Mouse (Mus musculus) 416B (cell line): ENCODE results near the gene Mrrf.
"Not testable (repeated sequence)": the region's sequence is repeated elsewhere in the genome, so short reads cannot be mapped to it uniquely, and the experiment has no call there.

Experiments
- DNase-seq: peaks from one replicate; pipeline ENCODE4 v3.0.0; 2011; ENCODE audit warnings: low read depth

Gene Mrrf

GRCm38 (mm10) chr2:36129051-36129450 lies 7.1 kb upstream of the Mrrf start:
- DNase-seq = no peak

- no peak for DNase-seq
These were observed 302 bp upstream of the Mrrf start for GRCm38 (mm10) chr2:36135887-36136286.

- DNase-seq = peak; percentile 10
These were observed 2.9 kb downstream of the Mrrf start for GRCm38 (mm10) chr2:36139096-36139495.

- DNase-seq = no peak
These were observed 12.7 kb downstream of the Mrrf start for GRCm38 (mm10) chr2:36148876-36149365.

GRCm38 (mm10) chr2:36152401-36152800 lies 16.2 kb downstream of the Mrrf start:
- DNase-seq = not testable (repeated sequence)

- no peak for DNase-seq
These were observed 21.3 kb downstream of the Mrrf start for GRCm38 (mm10) chr2:36157461-36157860.

GRCm38 (mm10) chr2:36159336-36159735 lies 23.1 kb downstream of the Mrrf start:
- no peak for DNase-seq

GRCm38 (mm10) chr2:36167990-36168618 lies 31.9 kb downstream of the Mrrf start:
- no peak for DNase-seq

- DNase-seq = no peak
These were observed 33.0 kb downstream of the Mrrf start for GRCm38 (mm10) chr2:36169176-36169575.

- DNase-seq = peak; percentile 38
These were observed 35.9 kb downstream of the Mrrf start for GRCm38 (mm10) chr2:36172136-36172535.

- no peak for DNase-seq
These were observed 36.4 kb downstream of the Mrrf start for GRCm38 (mm10) chr2:36172574-36172973.

- DNase-seq = no peak
These were observed 43.3 kb downstream of the Mrrf start for GRCm38 (mm10) chr2:36179487-36179886.

- not testable (repeated sequence) for DNase-seq
These were observed 45.6 kb downstream of the Mrrf start for GRCm38 (mm10) chr2:36181587-36182368.

- DNase-seq = no peak
These were observed 47.1 kb downstream of the Mrrf start for GRCm38 (mm10) chr2:36183278-36183677.

- no peak for DNase-seq
These were observed 48.0 kb downstream of the Mrrf start for GRCm38 (mm10) chr2:36184192-36184591.

GRCm38 (mm10) chr2:36184876-36185275 lies 48.7 kb downstream of the Mrrf start:
- no peak for DNase-seq

- not testable (repeated sequence) for DNase-seq
These were observed 53.0 kb downstream of the Mrrf start for GRCm38 (mm10) chr2:36189200-36189599.

GRCm38 (mm10) chr2:36191098-36191941 lies 55.1 kb downstream of the Mrrf start:
- no peak for DNase-seq

- no peak for DNase-seq
These were observed 60.8 kb downstream of the Mrrf start for GRCm38 (mm10) chr2:36197021-36197420.

- peak; percentile 40 for DNase-seq
These were observed 62.0 kb downstream of the Mrrf start for GRCm38 (mm10) chr2:36197919-36198881.

- no peak for DNase-seq
These were observed 62.7 kb downstream of the Mrrf start for GRCm38 (mm10) chr2:36198882-36199262.
